Comparison of ENCODE assay signal across 12 mouse cellular contexts in genomic region chr19:42069241-42069525, GRCm38 (mm10). TPM values are rescaled to one million over a fixed set of nuclear protein-coding genes. Genes with fewer than 3 reads are reported as not detected.
DNase-seq lines count a peak whose midpoint lies in the region; ATAC-seq and TF ChIP-seq lines count a peak whose summit lies in the region.
"Had no signal": no experiment of that assay in that cellular context is flagged by ENCODE, and none has a peak within 500 bp of the region (broad histone marks: within the 10 kb centered on the region; RNA-seq: fewer than 3 reads in every experiment).

No protein-coding gene starts in this region.

- H3K9me3 ChIP-seq in forebrain, postnatal 0 days (ENCODE audit: low read length), result no peaks in the 10 kb centered on the region
- H3K9me3 ChIP-seq in forebrain, embryonic 10.5 days, result no peaks in the 10 kb centered on the region
- no peaks in the 10 kb centered on the region for H3K9me3 ChIP-seq in liver, embryonic 14.5 days (ENCODE audit: control insufficient read depth, low read length)
- H3K9me3 ChIP-seq in liver, embryonic 11.5 days (ENCODE audit: control insufficient read depth, low read length), result no peaks in the 10 kb centered on the region
- H3K9me3 ChIP-seq: embryonic facial prominence, embryonic 13.5 days; G1E had no signal

- no peaks in the 10 kb centered on the region for H3K27me3 ChIP-seq in forebrain, postnatal 0 days (ENCODE audit: insufficient read depth, low read length)
- H3K27me3 ChIP-seq in forebrain, embryonic 10.5 days (ENCODE audit: poor library complexity, severe bottlenecking), result no peaks in the 10 kb centered on the region
- no peaks in the 10 kb centered on the region for H3K27me3 ChIP-seq in liver, embryonic 14.5 days (ENCODE audit: control insufficient read depth, insufficient read depth, low read length)
- H3K27me3 ChIP-seq in liver, embryonic 11.5 days (replicated peaks; ENCODE audit: control insufficient read depth, insufficient read depth, low read length), result no peaks in the 10 kb centered on the region
- H3K27me3 ChIP-seq: embryonic facial prominence, embryonic 13.5 days had no signal

- H3K4me2 ChIP-seq in forebrain, postnatal 0 days (ENCODE audit: low read depth), result no peak overlapping the region
- H3K4me2 ChIP-seq in liver, embryonic 14.5 days (ENCODE audit: low read depth), result no peak overlapping the region
- H3K4me2 ChIP-seq in liver, embryonic 11.5 days, result no peak overlapping the region
- H3K4me2 ChIP-seq: embryonic facial prominence, embryonic 13.5 days had no signal

- no peaks in the 10 kb centered on the region for H3K4me1 ChIP-seq in forebrain, postnatal 0 days (ENCODE audit: insufficient read depth)
- 0 out of 2 replicates have a peak, but pooled peaks cover 4% of the 10 kb centered on the region for H3K4me1 ChIP-seq in forebrain, embryonic 10.5 days
- peaks cover 0 to 6% of the 10 kb centered on the region in 2 experiments; a peak in 2 of 4 replicates for H3K4me1 ChIP-seq in liver, embryonic 14.5 days (replicated peaks; ENCODE audit: control insufficient read depth in 2 of 2, insufficient read depth in 2 of 2, low read length in 1 of 2)
- H3K4me1 ChIP-seq in liver, embryonic 11.5 days (replicated peaks; ENCODE audit: control insufficient read depth, insufficient read depth, low read length), result no peaks in the 10 kb centered on the region; the same call in 1 of the 2 replicates
- H3K4me1 ChIP-seq: embryonic facial prominence, embryonic 13.5 days had no signal

- H3K27ac ChIP-seq in forebrain, postnatal 0 days (ENCODE audit: low read depth, low read length), result no peak overlapping the region
- no peak overlapping the region for H3K27ac ChIP-seq in forebrain, embryonic 10.5 days
- no peak overlapping the region for H3K27ac ChIP-seq in liver, embryonic 14.5 days
- H3K27ac ChIP-seq in liver, embryonic 11.5 days (ENCODE audit: low read depth, low read length), result no peak overlapping the region
- H3K27ac ChIP-seq: embryonic facial prominence, embryonic 13.5 days had no signal

- WGBS in forebrain, postnatal 0 days, result 64% methylated on average over 6 of the region's 6 CpGs
- 80% methylated on average over 6 of the region's 6 CpGs for WGBS in forebrain, embryonic 10.5 days
- 65% methylated on average over 6 of the region's 6 CpGs for WGBS in liver, embryonic 14.5 days (ENCODE audit: insufficient replicate concordance)
- WGBS in liver, embryonic 11.5 days, result 61% methylated on average over 6 of the region's 6 CpGs

- no peak overlapping the region for H3K4me3 ChIP-seq in forebrain, postnatal 0 days (ENCODE audit: low read depth, low read length)
- H3K4me3 ChIP-seq in forebrain, embryonic 10.5 days, result no peak overlapping the region
- no peak overlapping the region for H3K4me3 ChIP-seq in liver, embryonic 14.5 days (ENCODE audit: insufficient read depth in 1 of 2, low read depth in 2 of 2, low read length in 2 of 2)
- no peak overlapping the region for H3K4me3 ChIP-seq in liver, embryonic 11.5 days (ENCODE audit: low read depth, low read length)
- H3K4me3 ChIP-seq: embryonic facial prominence, embryonic 13.5 days had no signal

- TF ChIP-seq EP300 in liver, embryonic 14.5 days (IDR thresholded peaks at IDR 0.05; ENCODE audit: low read depth), result no peak

- no peak overlapping the region for H3K9ac ChIP-seq in forebrain, postnatal 0 days
- H3K9ac ChIP-seq in liver, embryonic 14.5 days (replicated peaks), result no peak overlapping the region
- H3K9ac ChIP-seq in liver, embryonic 11.5 days (ENCODE audit: low read depth, low read length), result no peak overlapping the region
- H3K9ac ChIP-seq: embryonic facial prominence, embryonic 13.5 days had no signal

- peak; percentile 62 for TF ChIP-seq CTCF in forebrain, postnatal 0 days (IDR thresholded peaks at IDR 0.05; ENCODE audit: low read depth)
- peak; percentile 19; the same call in 1 of the 2 replicates for TF ChIP-seq CTCF in liver, embryonic 14.5 days (IDR thresholded peaks at IDR 0.05; ENCODE audit: low read depth)

- peak; percentile 10 for DNase-seq in forebrain, postnatal 0 days
- DNase-seq in forebrain, embryonic 10.5 days (ENCODE audit: extremely low spot score, low spot score), result no peak
- DNase-seq in liver, embryonic 14.5 days (ENCODE audit: low read depth in 3 of 3, low spot score in 3 of 3), result no peak
- DNase-seq in liver, embryonic 11.5 days (ENCODE audit: low spot score), result no peak
- DNase-seq in lung, postnatal 4 days, result peak; percentile 27 to 49
- no peak for DNase-seq in neural tube, embryonic 10.5 days (ENCODE audit: extremely low spot score, low spot score)

- H3K36me3 ChIP-seq in forebrain, postnatal 0 days (ENCODE audit: insufficient read depth), result peaks cover 11% of the 10 kb centered on the region; the same call in 1 of the 2 replicates
- H3K36me3 ChIP-seq in forebrain, embryonic 10.5 days (replicated peaks), result 0 out of 2 replicates have a peak, but pooled peaks cover 4% of the 10 kb centered on the region
- H3K36me3 ChIP-seq in liver, embryonic 14.5 days (replicated peaks; ENCODE audit: control insufficient read depth, insufficient read depth, low read depth), result no peaks in the 10 kb centered on the region
- H3K36me3 ChIP-seq in liver, embryonic 11.5 days (ENCODE audit: control insufficient read depth, insufficient read depth, low read length), result no peaks in the 10 kb centered on the region
- H3K36me3 ChIP-seq: embryonic facial prominence, embryonic 13.5 days; G1E had no signal

- ATAC-seq in forebrain, postnatal 0 days, result peak; percentile 36; the same call in 1 of the 2 replicates
- ATAC-seq in liver, embryonic 14.5 days (ENCODE audit: insufficient read depth), result no peak
- no peak for ATAC-seq in liver, embryonic 11.5 days (replicated peaks; ENCODE audit: low FRiP score)
- 0 out of 2 replicates have a peak, but pooled peaks have one; percentile 29 for ATAC-seq in common myeloid progenitor, adult 5-6 weeks (replicated peaks; ENCODE audit: low read depth, poor library complexity, severe bottlenecking)
- ATAC-seq in megakaryocyte progenitor cell, adult 5-6 weeks (replicated peaks; ENCODE audit: poor library complexity), result no peak

RNA-seq across cellular contexts. Expression of gene Morn4, which starts 17.0 kb away (rescaled TPM):
- total RNA-seq in forebrain, postnatal 0 days (2014; rRNA removed), result 55.9 and 57.0 TPM in 2 replicates
- polyA plus RNA-seq in forebrain, postnatal 0 days (2015; fragmentation: Nextera tagmentation; extraction: Ambion mirVana), result 150 and 167 TPM in 2 replicates
- polyA plus RNA-seq in forebrain, embryonic 10.5 days (2016; fragmentation: Nextera tagmentation; extraction: Ambion mirVana), result 43.1 and 43.4 TPM in 2 replicates
- 1.5 and 1.6 TPM in 2 replicates for polyA plus RNA-seq in liver, embryonic 14.5 days (2012; rRNA removed)
- polyA plus RNA-seq in liver, embryonic 14.5 days (2014; fragmentation: Nextera tagmentation; extraction: Ambion mirVana), result 1.4 TPM in 2 replicates
- polyA plus RNA-seq in liver, embryonic 11.5 days (2014; fragmentation: Nextera tagmentation; extraction: Ambion mirVana), result 9.3 and 10.5 TPM in 2 replicates
- 1.4 and 1.7 TPM in 2 replicates for total RNA-seq in common myeloid progenitor, adult 5-6 weeks (2017)
- 0.67 and 1.4 TPM in 2 replicates for total RNA-seq in megakaryocyte progenitor cell, adult 5-6 weeks (2015)
- 0.30 and 0.54 TPM in 2 replicates for total RNA-seq in megakaryocyte progenitor cell, adult 5-6 weeks (2017)

RNA-seq across cellular contexts. Expression of gene 4933411K16Rik, which starts 17.1 kb away (rescaled TPM):
- 0.15 and 0.24 TPM in 2 replicates for total RNA-seq in forebrain, postnatal 0 days (2014; rRNA removed)
- not detected in 2 replicates for polyA plus RNA-seq in forebrain, postnatal 0 days (2015; fragmentation: Nextera tagmentation; extraction: Ambion mirVana)
- polyA plus RNA-seq in forebrain, embryonic 10.5 days (2016; fragmentation: Nextera tagmentation; extraction: Ambion mirVana), result not detected in 2 replicates
- polyA plus RNA-seq in liver, embryonic 14.5 days (2012; rRNA removed), result 0.92 and 1.1 TPM in 2 replicates
- not detected in 2 replicates for polyA plus RNA-seq in liver, embryonic 14.5 days (2014; fragmentation: Nextera tagmentation; extraction: Ambion mirVana)
- polyA plus RNA-seq in liver, embryonic 11.5 days (2014; fragmentation: Nextera tagmentation; extraction: Ambion mirVana), result 0.13 and 0.40 TPM in 2 replicates
- total RNA-seq in common myeloid progenitor, adult 5-6 weeks (2017), result not detected in 2 replicates
- total RNA-seq in megakaryocyte progenitor cell, adult 5-6 weeks (2015), result not detected in 2 replicates
- total RNA-seq in megakaryocyte progenitor cell, adult 5-6 weeks (2017), result not detected in 2 replicates
- total RNA-seq: G1E had no signal
- polyA plus RNA-seq: embryonic facial prominence, embryonic 13.5 days; G1E had no signal

RNA-seq across cellular contexts. Expression of gene Pi4k2a, which starts 21.1 kb away (rescaled TPM):
- total RNA-seq in forebrain, postnatal 0 days (2014; rRNA removed), result 13.7 and 16.3 TPM in 2 replicates
- 29.7 and 34.1 TPM in 2 replicates for polyA plus RNA-seq in forebrain, postnatal 0 days (2015; fragmentation: Nextera tagmentation; extraction: Ambion mirVana)
- polyA plus RNA-seq in forebrain, embryonic 10.5 days (2016; fragmentation: Nextera tagmentation; extraction: Ambion mirVana), result 21.3 and 23.3 TPM in 2 replicates
- polyA plus RNA-seq in liver, embryonic 14.5 days (2012; rRNA removed), result 8.1 and 8.6 TPM in 2 replicates
- polyA plus RNA-seq in liver, embryonic 14.5 days (2014; fragmentation: Nextera tagmentation; extraction: Ambion mirVana), result 9.1 and 11.6 TPM in 2 replicates
- polyA plus RNA-seq in liver, embryonic 11.5 days (2014; fragmentation: Nextera tagmentation; extraction: Ambion mirVana), result 17.6 and 18.1 TPM in 2 replicates
- total RNA-seq in common myeloid progenitor, adult 5-6 weeks (2017), result 7.8 and 12.5 TPM in 2 replicates
- total RNA-seq in megakaryocyte progenitor cell, adult 5-6 weeks (2015), result 8.9 and 9.4 TPM in 2 replicates
- 5.5 and 7.4 TPM in 2 replicates for total RNA-seq in megakaryocyte progenitor cell, adult 5-6 weeks (2017)

RNA-seq across cellular contexts. Expression of gene Hoga1, which starts 23.8 kb away (rescaled TPM):
- 3.3 and 3.6 TPM in 2 replicates for total RNA-seq in forebrain, postnatal 0 days (2014; rRNA removed)
- 2.8 and 3.5 TPM in 2 replicates for polyA plus RNA-seq in forebrain, postnatal 0 days (2015; fragmentation: Nextera tagmentation; extraction: Ambion mirVana)
- 0.95 and 1.3 TPM in 2 replicates for polyA plus RNA-seq in forebrain, embryonic 10.5 days (2016; fragmentation: Nextera tagmentation; extraction: Ambion mirVana)
- 22.1 and 25.8 TPM in 2 replicates for polyA plus RNA-seq in liver, embryonic 14.5 days (2012; rRNA removed)
- 30.4 and 36.8 TPM in 2 replicates for polyA plus RNA-seq in liver, embryonic 14.5 days (2014; fragmentation: Nextera tagmentation; extraction: Ambion mirVana)
- 8.1 and 10.1 TPM in 2 replicates for polyA plus RNA-seq in liver, embryonic 11.5 days (2014; fragmentation: Nextera tagmentation; extraction: Ambion mirVana)
- total RNA-seq in common myeloid progenitor, adult 5-6 weeks (2017), result not detected in 2 replicates
- 0.20 TPM in 1 of 2 replicates, not detected in the other for total RNA-seq in megakaryocyte progenitor cell, adult 5-6 weeks (2015)
- total RNA-seq in megakaryocyte progenitor cell, adult 5-6 weeks (2017), result 0.24 and 0.33 TPM in 2 replicates
- total RNA-seq: G1E had no signal
- polyA plus RNA-seq: G1E had no signal

RNA-seq across cellular contexts. Expression of gene Ankrd2, which starts 33.4 kb away (rescaled TPM):
- total RNA-seq in forebrain, postnatal 0 days (2014; rRNA removed), result 0.69 TPM in 1 of 2 replicates, not detected in the other
- polyA plus RNA-seq in forebrain, postnatal 0 days (2015; fragmentation: Nextera tagmentation; extraction: Ambion mirVana), result 1.2 and 1.4 TPM in 2 replicates
- 0.42 TPM in 1 of 2 replicates, not detected in the other for polyA plus RNA-seq in forebrain, embryonic 10.5 days (2016; fragmentation: Nextera tagmentation; extraction: Ambion mirVana)
- polyA plus RNA-seq in liver, embryonic 14.5 days (2012; rRNA removed), result 0.08 TPM in 1 of 2 replicates, not detected in the other
- polyA plus RNA-seq in liver, embryonic 14.5 days (2014; fragmentation: Nextera tagmentation; extraction: Ambion mirVana), result not detected in 2 replicates
- not detected in 2 replicates for polyA plus RNA-seq in liver, embryonic 11.5 days (2014; fragmentation: Nextera tagmentation; extraction: Ambion mirVana)
- not detected in 2 replicates for total RNA-seq in common myeloid progenitor, adult 5-6 weeks (2017)
- total RNA-seq in megakaryocyte progenitor cell, adult 5-6 weeks (2015), result not detected in 2 replicates
- not detected in 2 replicates for total RNA-seq in megakaryocyte progenitor cell, adult 5-6 weeks (2017)
- total RNA-seq: G1E; heart, postnatal 10 days had no signal
- polyA plus RNA-seq: G1E; urinary bladder, adult 2 months had no signal

Comparison
In these comparisons a context has a peak if more than half of its experiments do, and no peak if none do; other contexts are left out.
1. DNase-seq: peak in forebrain, postnatal 0 days (single experiment) and lung, postnatal 4 days (2 of 2); none in forebrain, embryonic 10.5 days (single experiment), liver, embryonic 14.5 days (0 of 3), liver, embryonic 11.5 days (single experiment) and neural tube, embryonic 10.5 days (single experiment).
2. ATAC-seq: peak in forebrain, postnatal 0 days (single experiment) and common myeloid progenitor, adult 5-6 weeks (single experiment); none in liver, embryonic 14.5 days (single experiment), liver, embryonic 11.5 days (single experiment) and megakaryocyte progenitor cell, adult 5-6 weeks (single experiment).